Mouse (Mus musculus) MEL (cell line): ENCODE measurements at regions not wholly inside any gene's neighbourhood (a gene's known extent, or its start where the extent isn't known, plus 50 kb on each side); places are given as distances from the start of the nearest gene placed in this dataset.

Experiments
- DNase-seq: peaks from one replicate; pipeline ENCODE4 v3.0.0; 2011; ENCODE audit warnings: low read depth, low spot score
- H3K27ac ChIP-seq: 2 replicates; pipeline ENCODE4 v1.5.1; 2012; ENCODE audit warnings: low read depth, mild to moderate bottlenecking, control low read depth, low read length, moderate library complexity; ENCODE audit not compliant: control insufficient read depth
- H3K27me3 ChIP-seq, 2 experiments: fragments of 150-350 bp in 1 of 2; sonication (generic) in 1 of 2; 2 replicates each; pipeline ENCODE4 v1.6.1; 2012; ENCODE audit warnings: low read length in 2 of 2, mild to moderate bottlenecking in 2 of 2, improper control_type of control experiment in 1 of 2, moderate library complexity in 1 of 2; ENCODE audit not compliant: insufficient read depth in 2 of 2, control insufficient read depth in 1 of 2
- H3K36me3 ChIP-seq, 2 experiments: 2 replicates each; pipeline ENCODE4 v1.6.1; 2012 to 2014; ENCODE audit warnings: low read length in 2 of 2, improper control_type of control experiment in 1 of 2, inconsistent platforms in 1 of 2, mild to moderate bottlenecking in 1 of 2; ENCODE audit not compliant: insufficient read depth in 2 of 2, control insufficient read depth in 1 of 2
- H3K4me1 ChIP-seq, 2 experiments: fragments of 150-350 bp in 1 of 2; sonication (generic) in 1 of 2; 2 replicates each; pipeline ENCODE4 v1.6.1; 2012; ENCODE audit warnings: low read length in 2 of 2, improper control_type of control experiment in 1 of 2, mild to moderate bottlenecking in 1 of 2; ENCODE audit not compliant: insufficient read depth in 2 of 2, control insufficient read depth in 1 of 2
- H3K4me3 ChIP-seq, 2 experiments: fragments of 150-350 bp in 1 of 2; sonication (generic) in 1 of 2; 2 replicates each; pipeline ENCODE4 v1.5.1; 2012; ENCODE audit warnings: low read depth in 2 of 2, low read length in 2 of 2, mild to moderate bottlenecking in 2 of 2, moderate library complexity in 2 of 2, control low read depth in 1 of 2, improper control_type of control experiment in 1 of 2; ENCODE audit not compliant: control insufficient read depth in 1 of 2, insufficient read depth in 1 of 2
- H3K79me2 ChIP-seq: 2 replicates; pipeline ENCODE4 v1.6.1; 2012; ENCODE audit warnings: mild to moderate bottlenecking, low read length, moderate library complexity; ENCODE audit not compliant: control insufficient read depth, poor library complexity, insufficient read depth
- H3K9ac ChIP-seq: 2 replicates; pipeline ENCODE4 v1.6.1; 2012; ENCODE audit warnings: low read depth, mild to moderate bottlenecking, control low read depth, low read length, moderate library complexity; ENCODE audit not compliant: control insufficient read depth, poor library complexity, severe bottlenecking
- H3K9me3 ChIP-seq: fragments of 150-350 bp; sonication (generic); replicated peaks from 2 replicates; pipeline ENCODE4 v1.6.1; 2012; ENCODE audit warnings: mild to moderate bottlenecking, low read length, improper control_type of control experiment, moderate library complexity; ENCODE audit not compliant: insufficient read depth
- CHD1 ChIP-seq: IDR thresholded peaks from 2 replicates; pipeline ENCODE4 v1.6.1; 2012; ENCODE audit warnings: low read depth, mild to moderate bottlenecking, inconsistent platforms, low read length, improper control_type of control experiment
- GATA1 ChIP-seq: IDR thresholded peaks from 2 replicates; pipeline ENCODE4 v1.6.1; 2011; ENCODE audit warnings: low read depth, low read length, improper control_type of control experiment
- HCFC1 ChIP-seq: IDR thresholded peaks from 2 replicates; pipeline ENCODE4 v1.6.1; 2012; ENCODE audit warnings: low read depth, mild to moderate bottlenecking, inconsistent platforms, low read length, improper control_type of control experiment, moderate library complexity
- JUND ChIP-seq: IDR thresholded peaks from 2 replicates; pipeline ENCODE4 v1.6.1; 2011; ENCODE audit warnings: low read depth, mild to moderate bottlenecking, improper control_type of control experiment, low read length
- MEF2A ChIP-seq: IDR thresholded peaks from 2 replicates; pipeline ENCODE4 v1.6.1; 2014; ENCODE audit warnings: low read depth, mild to moderate bottlenecking, inconsistent platforms, low read length, improper control_type of control experiment; ENCODE audit not compliant: poor library complexity, insufficient replicate concordance, severe bottlenecking; ENCODE audit errors: extremely low read depth
- MYB ChIP-seq: IDR thresholded peaks from 2 replicates; pipeline ENCODE4 v1.6.1; 2011; ENCODE audit warnings: mild to moderate bottlenecking, low read depth, low read length, improper control_type of control experiment
- MYC ChIP-seq: IDR thresholded peaks from 2 replicates; pipeline ENCODE4 v1.6.1; 2011; ENCODE audit warnings: low read depth, mild to moderate bottlenecking, low read length, improper control_type of control experiment, moderate library complexity
- NRF1 ChIP-seq: IDR thresholded peaks from 2 replicates; pipeline ENCODE4 v1.6.1; 2014; ENCODE audit warnings: low read depth, mild to moderate bottlenecking, inconsistent platforms, low read length, improper control_type of control experiment, moderate library complexity; ENCODE audit not compliant: poor library complexity, insufficient read depth, severe bottlenecking
- POLR2A ChIP-seq, 2 experiments: IDR thresholded peaks; 2 replicates each; pipeline ENCODE4 v1.6.1; 2011 to 2012; ENCODE audit warnings: low read length in 2 of 2, mild to moderate bottlenecking in 2 of 2, control low read depth in 1 of 2, improper control_type of control experiment in 1 of 2, low read depth in 1 of 2, moderate library complexity in 1 of 2; ENCODE audit not compliant: control insufficient read depth in 1 of 2, insufficient read depth in 1 of 2, poor library complexity in 1 of 2
- POLR2AphosphoS5 ChIP-seq: IDR thresholded peaks from 2 replicates; pipeline ENCODE4 v1.6.1; 2012; ENCODE audit warnings: low read depth, borderline replicate concordance, mild to moderate bottlenecking, inconsistent platforms, low read length, moderate library complexity, mixed read lengths
- RAD21 ChIP-seq: IDR thresholded peaks from 2 replicates; pipeline ENCODE4 v1.6.1; 2011; ENCODE audit warnings: mild to moderate bottlenecking, low read depth, low read length, improper control_type of control experiment
- SIN3A ChIP-seq: IDR thresholded peaks from 2 replicates; pipeline ENCODE4 v1.6.1; 2012; ENCODE audit warnings: low read length, improper control_type of control experiment, inconsistent platforms
- TAL1 ChIP-seq: IDR thresholded peaks from 2 replicates; pipeline ENCODE4 v1.6.1; 2012; ENCODE audit warnings: mild to moderate bottlenecking, inconsistent platforms, low read length, moderate library complexity, mixed read lengths
- TBP ChIP-seq: IDR thresholded peaks from 2 replicates; pipeline ENCODE4 v1.8.0; 2011; ENCODE audit warnings: low read depth, low read length, improper control_type of control experiment
- USF2 ChIP-seq, 2 experiments: IDR thresholded peaks; 2 replicates each; pipeline ENCODE4 v1.6.1; 2011 to 2012; ENCODE audit warnings: improper control_type of control experiment in 2 of 2, low read length in 2 of 2, borderline replicate concordance in 1 of 2, inconsistent platforms in 1 of 2, low read depth in 1 of 2, mild to moderate bottlenecking in 1 of 2; ENCODE audit not compliant: insufficient read depth in 1 of 2
- ZC3H11A ChIP-seq: IDR thresholded peaks from 2 replicates; pipeline ENCODE4 v1.6.1; 2012; ENCODE audit warnings: low read depth, mild to moderate bottlenecking, inconsistent platforms, low read length, improper control_type of control experiment
- ZKSCAN1 ChIP-seq: IDR thresholded peaks from 2 replicates; pipeline ENCODE4 v1.6.1; 2012; ENCODE audit warnings: low read depth, mild to moderate bottlenecking, inconsistent platforms, low read length, improper control_type of control experiment, moderate library complexity

DNA sequence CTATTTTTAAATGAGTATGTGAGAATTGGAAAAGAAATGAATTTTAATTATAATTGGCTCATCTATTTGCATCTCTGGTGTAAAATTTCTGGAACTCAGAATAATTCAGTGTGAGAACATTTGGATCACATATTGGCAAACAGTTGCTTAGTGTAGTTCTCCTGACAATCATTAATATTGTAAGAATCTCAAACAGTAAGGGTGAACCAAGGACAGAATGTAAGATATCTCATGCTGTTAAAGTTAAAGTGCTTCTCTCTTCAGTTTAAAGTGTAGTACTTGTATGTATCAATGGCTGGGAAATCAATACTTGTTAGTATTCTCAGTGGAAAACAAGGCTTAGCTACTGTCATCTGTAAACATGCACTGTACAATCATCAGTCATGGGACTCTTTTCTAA is 238.0 kb upstream of the Epha5 start:
- Histone ChIP-seq H3K4me3 (no peak overlapping the region), H3K79me2 (no peaks in the 10 kb centered on the region), H3K27ac (no peak overlapping the region), H3K36me3 (no peaks in the 10 kb centered on the region), H3K9ac (no peak overlapping the region), H3K9me3 (no peaks in the 10 kb centered on the region), H3K27me3 (no peaks in the 10 kb centered on the region), H3K4me1 (no peaks in the 10 kb centered on the region)
- TF ChIP-seq NRF1 (no peak), CHD1 (no peak), GATA1 (no peak), TAL1 (no peak), MYB (no peak), JUND (no peak), MEF2A (no peak), RAD21 (no peak), USF2 (IDR thresholded peaks at IDR 0.05; ENCODE audit: borderline replicate concordance in 1 of 2, insufficient read depth in 1 of 2, low read depth in 1 of 2, low read length in 2 of 2) (no peak), MYC (no peak), SIN3A (no peak), POLR2AphosphoS5 (no peak), HCFC1 (no peak), TBP (no peak), ZKSCAN1 (no peak), ZC3H11A (no peak)
- DNase-seq = no peak

DNA sequence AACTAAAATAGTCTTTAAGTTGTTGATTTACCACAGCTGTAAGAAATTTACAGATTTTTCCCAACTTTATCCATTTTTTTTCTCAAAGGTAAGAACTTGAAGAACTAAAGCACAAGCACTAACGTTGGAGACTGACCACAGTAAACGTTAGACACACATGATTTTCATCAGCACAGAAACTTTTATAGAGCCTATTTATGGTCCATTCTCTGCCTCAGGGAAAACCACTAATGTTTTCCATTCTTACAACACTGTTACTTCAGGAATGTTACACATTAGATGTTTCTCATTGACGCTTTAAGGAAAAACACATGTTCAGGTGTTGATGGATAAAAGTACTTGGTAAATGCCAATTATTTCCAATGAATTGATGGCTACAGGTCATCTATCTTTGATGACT is 218.3 kb upstream of the Epha5 start:
- no peak for DNase-seq
- no peak for TF ChIP-seq POLR2A (IDR thresholded peaks at IDR 0.05; ENCODE audit: control insufficient read depth in 1 of 2, insufficient read depth in 1 of 2, low read depth in 1 of 2, low read length in 2 of 2, poor library complexity in 1 of 2)
- no peak for TF ChIP-seq CHD1

More for the DNA sequence above, 218.3 kb upstream of the Epha5 start:
- H3K9ac ChIP-seq = no peak overlapping the region
- H3K9me3 ChIP-seq = no peaks in the 10 kb centered on the region
- no peaks in the 10 kb centered on the region for H3K36me3 ChIP-seq
- H3K79me2 ChIP-seq = no peaks in the 10 kb centered on the region
- no peak overlapping the region for H3K4me3 ChIP-seq
- H3K4me1 ChIP-seq = no peaks in the 10 kb centered on the region
- H3K27me3 ChIP-seq = no peaks in the 10 kb centered on the region
- H3K27ac ChIP-seq = no peak overlapping the region
